Mouse (Mus musculus) embryonic facial prominence, embryonic 12.5 days (tissue): Measurements from ENCODE around the gene Ndufaf3. TPM values are rescaled to one million over a fixed set of nuclear protein-coding genes. Genes with fewer than 3 reads are reported as not detected.

Source experiments
- ATAC-seq: fragments of 200-750 bp; cut with Nextera tagmentation; 2 replicates; pipeline ENCODE4 v1.8.0; 2017; ENCODE audit not compliant: insufficient number of reproducible peaks, insufficient read depth, low FRiP score, low TSS enrichment
- H3K27ac ChIP-seq: fragments of 300-500 bp; sonication (generic); 2 replicates; pipeline ENCODE4 v1.5.1; 2016; ENCODE audit warnings: mild to moderate bottlenecking
- H3K27me3 ChIP-seq: fragments of 300-500 bp; sonication (generic); 2 replicates; pipeline ENCODE4 v1.6.1; 2016; ENCODE audit warnings: mild to moderate bottlenecking, moderate library complexity
- H3K36me3 ChIP-seq: fragments of 300-500 bp; sonication (generic); 2 replicates; pipeline ENCODE4 v1.6.1; 2016; ENCODE audit warnings: mild to moderate bottlenecking
- H3K4me1 ChIP-seq: fragments of 300-500 bp; sonication (generic); 2 replicates; pipeline ENCODE4 v1.6.1; 2016
- H3K4me2 ChIP-seq: fragments of 300-500 bp; sonication (generic); replicated peaks from 2 replicates; pipeline ENCODE4 v1.6.1; 2016; ENCODE audit warnings: mild to moderate bottlenecking, moderate library complexity
- H3K4me3 ChIP-seq: fragments of 300-500 bp; sonication (generic); 2 replicates; pipeline ENCODE4 v1.5.1; 2016; ENCODE audit warnings: mild to moderate bottlenecking
- H3K9ac ChIP-seq: fragments of 300-500 bp; sonication (generic); 2 replicates; pipeline ENCODE4 v1.6.1; 2016; ENCODE audit warnings: mild to moderate bottlenecking, moderate library complexity
- H3K9me3 ChIP-seq: fragments of 300-500 bp; sonication (generic); 2 replicates; pipeline ENCODE4 v1.6.1; 2016; ENCODE audit warnings: mild to moderate bottlenecking, moderate library complexity
- WGBS: fragments of 180-500 bp; shearing (Covaris S2); methylation state at CpG from one replicate; pipeline ENCODE4 v1.1.7; 2016; 5-methylcytosine and 5-hydroxymethylcytosine counted together
- polyA plus RNA-seq: library from polyadenylated mRNA; unstranded; fragments of >200 nt; fragmentation: Nextera tagmentation; extraction: Ambion mirVana; gene quantifications from 2 replicates; pipeline ENCODE4 v1.2.1, GENCODE M21; 2016

Gene Ndufaf3
- polyA plus RNA-seq, 1 experiment from 2014 or later = 59.2 TPM

- Histone ChIP-seq H3K27ac (peak overlapping the region; percentile 74), H3K4me2 (peak overlapping the region; percentile 98), H3K9ac (peak overlapping the region; percentile 71), H3K36me3 (peaks cover 49% of the 10 kb centered on the region), H3K9me3 (no peaks in the 10 kb centered on the region), H3K4me3 (peak overlapping the region; percentile 60), H3K27me3 (no peaks in the 10 kb centered on the region), H3K4me1 (peaks cover 48% of the 10 kb centered on the region)
- no peak; the same call in 1 of the 2 replicates for ATAC-seq
- WGBS = 2% methylated on average over 40 of the region's 40 CpGs
These were observed 3.1 kb upstream of the Ndufaf3 start for GRCm38 (mm10) chr9:108570207-108570896.

GRCm38 (mm10) chr9:108569381-108570206, 2.4 kb upstream of the Ndufaf3 start, which contains the start of gene Dalrd3:
Dalrd3 (plus strand) TSS chr9:108569886.
- peak; percentile 53 for ATAC-seq
- WGBS = 6% methylated on average over 42 of the region's 42 CpGs
- peak within 1 kb of the TSS; percentile 98 for H3K4me2 ChIP-seq
- H3K27ac ChIP-seq = peak within 1 kb of the TSS; percentile 74
- no peaks in the 10 kb centered on the region for H3K9me3 ChIP-seq
- no peaks in the 10 kb centered on the region for H3K27me3 ChIP-seq
- H3K4me1 ChIP-seq = peaks cover 41% of the 10 kb centered on the region
- peak within 1 kb of the TSS; percentile 60 for H3K4me3 ChIP-seq
- H3K36me3 ChIP-seq = peaks cover 48% of the 10 kb centered on the region
- peak within 1 kb of the TSS; percentile 71 for H3K9ac ChIP-seq

GRCm38 (mm10) chr9:108568511-108568921, 1.3 kb upstream of the Ndufaf3 start:
- Histone ChIP-seq H3K4me2 (peak overlapping the region; percentile 95), H3K4me3 (peak overlapping the region; percentile 67), H3K9me3 (no peaks in the 10 kb centered on the region), H3K36me3 (peaks cover 48% of the 10 kb centered on the region), H3K4me1 (peaks cover 30% of the 10 kb centered on the region), H3K27me3 (no peaks in the 10 kb centered on the region), H3K27ac (peak overlapping the region; percentile 4; the same call in 1 of the 2 replicates), H3K9ac (no peak overlapping the region; the same call in 1 of the 2 replicates)
- no peak for ATAC-seq
- WGBS = 76% methylated on average over 17 of the region's 17 CpGs

- Histone ChIP-seq H3K27me3 (no peaks in the 10 kb centered on the region), H3K9me3 (no peaks in the 10 kb centered on the region), H3K4me2 (peak overlapping the region; percentile 95), H3K36me3 (peaks cover 48% of the 10 kb centered on the region), H3K4me1 (peaks cover 29% of the 10 kb centered on the region), H3K9ac (peak overlapping the region; percentile 78), H3K27ac (peak overlapping the region; percentile 82), H3K4me3 (peak overlapping the region; percentile 67)
- 5% methylated on average over 18 of the region's 18 CpGs for WGBS
- ATAC-seq = no peak
These were observed 741 bp upstream of the Ndufaf3 start for GRCm38 (mm10) chr9:108567931-108568419.

GRCm38 (mm10) chr9:108565881-108566814, 1.1 kb downstream of the Ndufaf3 start:
- Histone ChIP-seq H3K9me3 (no peaks in the 10 kb centered on the region), H3K4me1 (peaks cover 37% of the 10 kb centered on the region), H3K36me3 (peaks cover 45% of the 10 kb centered on the region), H3K4me2 (peak overlapping the region; percentile 95), H3K9ac (peak overlapping the region; percentile 78), H3K27me3 (no peaks in the 10 kb centered on the region), H3K4me3 (peak overlapping the region; percentile 67), H3K27ac (peak overlapping the region; percentile 82)
- ATAC-seq = no peak
- WGBS = 11% methylated on average over 35 of the region's 35 CpGs

- peaks cover 26% of the 10 kb centered on the region for H3K4me1 ChIP-seq
- H3K36me3 ChIP-seq = peaks cover 47% of the 10 kb centered on the region
- H3K9ac ChIP-seq = no peak overlapping the region
These were observed 3.1 kb downstream of the Ndufaf3 start for GRCm38 (mm10) chr9:108564131-108564530.

GRCm38 (mm10) chr9:108563671-108564070, 3.6 kb downstream of the Ndufaf3 start:
- no peak overlapping the region for H3K4me3 ChIP-seq
- no peaks in the 10 kb centered on the region for H3K27me3 ChIP-seq
- H3K36me3 ChIP-seq = peaks cover 52% of the 10 kb centered on the region
- H3K27ac ChIP-seq = no peak overlapping the region
- no peaks in the 10 kb centered on the region for H3K9me3 ChIP-seq
- peaks cover 26% of the 10 kb centered on the region for H3K4me1 ChIP-seq
- no peak overlapping the region for H3K9ac ChIP-seq
- WGBS = 93% methylated on average over 8 of the region's 8 CpGs
- ATAC-seq = no peak
- H3K4me2 ChIP-seq = no peak overlapping the region

More at GRCm38 (mm10) chr9:108564131-108564530, 3.1 kb downstream of the Ndufaf3 start:
- Histone ChIP-seq H3K27ac (no peak overlapping the region), H3K27me3 (no peaks in the 10 kb centered on the region), H3K4me3 (no peak overlapping the region), H3K4me2 (no peak overlapping the region), H3K9me3 (no peaks in the 10 kb centered on the region)
- 90% methylated on average over 7 of the region's 7 CpGs for WGBS
- no peak for ATAC-seq

- Histone ChIP-seq H3K4me1 (peaks cover 9% of the 10 kb centered on the region), H3K9me3 (no peaks in the 10 kb centered on the region), H3K9ac (peak within 1 kb of the TSS; percentile 79), H3K36me3 (peaks cover 78% of the 10 kb centered on the region), H3K4me3 (peak within 1 kb of the TSS; percentile 52), H3K4me2 (peak within 1 kb of the TSS; percentile 64), H3K27ac (peak within 1 kb of the TSS; percentile 80; the same call in 1 of the 2 replicates), H3K27me3 (no peaks in the 10 kb centered on the region)
- under 1% methylated on average over 53 of the region's 53 CpGs for WGBS
- peak; percentile 91 for ATAC-seq
These were observed 6.9 kb downstream of the Ndufaf3 start, which contains the start of gene Impdh2 for GRCm38 (mm10) chr9:108560227-108560841. Impdh2 (plus strand) TSS chr9:108560286.

GRCm38 (mm10) chr9:108559169-108559568, 8.1 kb downstream of the Ndufaf3 start:
- Histone ChIP-seq H3K9ac (no peak overlapping the region), H3K27me3 (no peaks in the 10 kb centered on the region), H3K36me3 (peaks cover 78% of the 10 kb centered on the region), H3K9me3 (no peaks in the 10 kb centered on the region), H3K4me1 (peaks cover 9% of the 10 kb centered on the region), H3K4me2 (no peak overlapping the region), H3K27ac (no peak overlapping the region), H3K4me3 (no peak overlapping the region)
- ATAC-seq = no peak
- WGBS = 83% methylated on average over 4 of the region's 4 CpGs

- Histone ChIP-seq H3K4me3 (no peak overlapping the region), H3K4me2 (no peak overlapping the region), H3K9me3 (no peaks in the 10 kb centered on the region), H3K36me3 (peaks cover 80% of the 10 kb centered on the region), H3K9ac (no peak overlapping the region), H3K4me1 (no peaks in the 10 kb centered on the region), H3K27ac (no peak overlapping the region), H3K27me3 (no peaks in the 10 kb centered on the region)
- no peak for ATAC-seq
- WGBS = 81% methylated on average over 1 of the region's 1 CpGs
These were observed 20.4 kb downstream of the Ndufaf3 start for GRCm38 (mm10) chr9:108546875-108547274.
